Mouse (Mus musculus): Measurements from ENCODE around the gene Ntan1. TPM values are rescaled to one million over a fixed set of nuclear protein-coding genes. Genes with fewer than 3 reads are reported as not detected.
"Not testable (repeated sequence)": the region's sequence is repeated elsewhere in the genome, so short reads cannot be mapped to it uniquely, and the experiment has no call there.

The Ntan1 gene
- polyA plus RNA-seq, 1 experiment from 2014 or later: 162 TPM

GRCm38 (mm10) chr16:13853886-13854285 lies 35.2 kb downstream of the Ntan1 start:
- peaks cover 69% of the 10 kb centered on the region for H3K36me3 ChIP-seq (ENCODE audit: control insufficient read depth, insufficient read depth, low read length)

GRCm38 (mm10) chr16:13866076-13866475 lies 47.4 kb downstream of the Ntan1 start:
- Histone ChIP-seq H3K36me3 (ENCODE audit: control insufficient read depth, insufficient read depth, low read length) (peaks cover 32% of the 10 kb centered on the region), H3K4me1 (ENCODE audit: control insufficient read depth in 2 of 2, insufficient read depth in 2 of 2, low read length in 2 of 2) (peaks cover 0 to 2% of the 10 kb centered on the region in 2 experiments; a peak in 1 of 4 replicates), H3K9ac (ENCODE audit: low read length) (no peak overlapping the region), H3K4me2 (ENCODE audit: low read length) (no peak overlapping the region), H3K27ac (replicated peaks in 1 of 2; ENCODE audit: control insufficient read depth in 1 of 2, insufficient read depth in 1 of 2, low read depth in 2 of 2, low read length in 2 of 2) (no peak overlapping the region), H3K27me3 (ENCODE audit: control insufficient read depth, insufficient read depth, low read length) (no peaks in the 10 kb centered on the region), H3K9me3 (ENCODE audit: control insufficient read depth, low read length) (no peaks in the 10 kb centered on the region), H3K4me3 (ENCODE audit: control insufficient read depth in 1 of 2, insufficient read depth in 1 of 2, low read depth in 1 of 2, low read length in 2 of 2) (no peak overlapping the region)
- ATAC-seq (ENCODE audit: insufficient number of reproducible peaks, insufficient read depth, low FRiP score, low read depth): no peak
- 70% methylated on average over 4 of the region's 4 CpGs for WGBS

More at GRCm38 (mm10) chr16:13853886-13854285, 35.2 kb downstream of the Ntan1 start:
- WGBS: 96% methylated on average over 4 of the region's 4 CpGs
- no peak overlapping the region for H3K9ac ChIP-seq (ENCODE audit: low read length)
- H3K4me3 ChIP-seq (ENCODE audit: control insufficient read depth in 1 of 2, insufficient read depth in 1 of 2, low read depth in 1 of 2, low read length in 2 of 2): no peak overlapping the region
- no peaks in the 10 kb centered on the region for H3K27me3 ChIP-seq (ENCODE audit: control insufficient read depth, insufficient read depth, low read length)
- no peaks in the 10 kb centered on the region for H3K9me3 ChIP-seq (ENCODE audit: control insufficient read depth, low read length)
- no peak overlapping the region for H3K4me2 ChIP-seq (ENCODE audit: low read length)
- no peaks in the 10 kb centered on the region for H3K4me1 ChIP-seq (ENCODE audit: control insufficient read depth in 2 of 2, insufficient read depth in 2 of 2, low read length in 2 of 2)
- no peak for ATAC-seq (ENCODE audit: insufficient number of reproducible peaks, insufficient read depth, low FRiP score, low read depth)
- no peak overlapping the region for H3K27ac ChIP-seq (replicated peaks in 1 of 2; ENCODE audit: control insufficient read depth in 1 of 2, insufficient read depth in 1 of 2, low read depth in 2 of 2, low read length in 2 of 2)

- 88% methylated on average over 5 of the region's 5 CpGs for WGBS
These were observed 48.0 kb downstream of the Ntan1 start for GRCm38 (mm10) chr16:13866616-13867015.

GRCm38 (mm10) chr16:13867406-13867805 lies 48.8 kb downstream of the Ntan1 start:
- H3K9ac ChIP-seq (ENCODE audit: low read length); ATAC-seq (ENCODE audit: insufficient number of reproducible peaks, insufficient read depth, low FRiP score, low read depth); H3K4me1 ChIP-seq (ENCODE audit: control insufficient read depth in 2 of 2, insufficient read depth in 2 of 2, low read length in 2 of 2); H3K27me3 ChIP-seq (ENCODE audit: control insufficient read depth, insufficient read depth, low read length); H3K9me3 ChIP-seq (ENCODE audit: control insufficient read depth, low read length): not testable (repeated sequence)
- H3K4me3 ChIP-seq (ENCODE audit: control insufficient read depth in 1 of 2, insufficient read depth in 1 of 2, low read depth in 1 of 2, low read length in 2 of 2): peak overlapping the region in 1 of 2 experiments; percentile 38; a peak in 1 of 4 replicates
- H3K4me2 ChIP-seq (ENCODE audit: low read length): peak overlapping the region; percentile 59
- 26% methylated on average over 5 of the region's 5 CpGs for WGBS
- H3K36me3 ChIP-seq (ENCODE audit: control insufficient read depth, insufficient read depth, low read length): peaks cover 38% of the 10 kb centered on the region
- peak overlapping the region in 1 of 2 experiments; percentile 55; a peak in 1 of 4 replicates for H3K27ac ChIP-seq (replicated peaks in 1 of 2; ENCODE audit: control insufficient read depth in 1 of 2, insufficient read depth in 1 of 2, low read depth in 2 of 2, low read length in 2 of 2)

More at GRCm38 (mm10) chr16:13866616-13867015, 48.0 kb downstream of the Ntan1 start:
- no peak for ATAC-seq (ENCODE audit: insufficient number of reproducible peaks, insufficient read depth, low FRiP score, low read depth)
- Histone ChIP-seq H3K9me3 (ENCODE audit: control insufficient read depth, low read length) (no peaks in the 10 kb centered on the region), H3K4me1 (ENCODE audit: control insufficient read depth in 2 of 2, insufficient read depth in 2 of 2, low read length in 2 of 2) (peaks cover 0 to 2% of the 10 kb centered on the region in 2 experiments; a peak in 1 of 4 replicates), H3K36me3 (ENCODE audit: control insufficient read depth, insufficient read depth, low read length) (peaks cover 36% of the 10 kb centered on the region), H3K27ac (replicated peaks in 1 of 2; ENCODE audit: control insufficient read depth in 1 of 2, insufficient read depth in 1 of 2, low read depth in 2 of 2, low read length in 2 of 2) (no peak overlapping the region), H3K4me3 (ENCODE audit: control insufficient read depth in 1 of 2, insufficient read depth in 1 of 2, low read depth in 1 of 2, low read length in 2 of 2) (no peak overlapping the region), H3K4me2 (ENCODE audit: low read length) (no peak overlapping the region), H3K9ac (ENCODE audit: low read length) (no peak overlapping the region), H3K27me3 (ENCODE audit: control insufficient read depth, insufficient read depth, low read length) (no peaks in the 10 kb centered on the region)

GRCm38 (mm10) chr16:13867910-13868514 lies 49.4 kb downstream of the Ntan1 start:
- Histone ChIP-seq H3K36me3 (ENCODE audit: control insufficient read depth, insufficient read depth, low read length) (peaks cover 37% of the 10 kb centered on the region), H3K4me2 (ENCODE audit: low read length) (peak overlapping the region; percentile 59), H3K9me3 (ENCODE audit: control insufficient read depth, low read length) (no peaks in the 10 kb centered on the region), H3K4me1 (ENCODE audit: control insufficient read depth in 2 of 2, insufficient read depth in 2 of 2, low read length in 2 of 2) (peaks cover 0 to 2% of the 10 kb centered on the region in 2 experiments; a peak in 1 of 4 replicates), H3K27ac (replicated peaks in 1 of 2; ENCODE audit: control insufficient read depth in 1 of 2, insufficient read depth in 1 of 2, low read depth in 2 of 2, low read length in 2 of 2) (peak overlapping the region in 1 of 2 experiments; percentile 55; a peak in 1 of 4 replicates), H3K4me3 (ENCODE audit: control insufficient read depth in 1 of 2, insufficient read depth in 1 of 2, low read depth in 1 of 2, low read length in 2 of 2) (peak overlapping the region; percentile 36 to 38), H3K9ac (ENCODE audit: low read length) (peak overlapping the region; percentile 58), H3K27me3 (ENCODE audit: control insufficient read depth, insufficient read depth, low read length) (no peaks in the 10 kb centered on the region)
- peak; percentile 64 for ATAC-seq (ENCODE audit: insufficient number of reproducible peaks, insufficient read depth, low FRiP score, low read depth)
- 16% methylated on average over 42 of the region's 42 CpGs for WGBS

GRCm38 (mm10) chr16:13875483-13875882 lies 56.8 kb downstream of the Ntan1 start:
- ATAC-seq (ENCODE audit: insufficient number of reproducible peaks, insufficient read depth, low FRiP score, low read depth): no peak
- peak overlapping the region; percentile 54 to 60; a peak in 2 of 4 replicates for H3K27ac ChIP-seq (replicated peaks in 1 of 2; ENCODE audit: control insufficient read depth in 1 of 2, insufficient read depth in 1 of 2, low read depth in 2 of 2, low read length in 2 of 2)
- 0 out of 2 replicates have a peak overlapping the region, but pooled peaks have one; percentile 12 for H3K4me2 ChIP-seq (ENCODE audit: low read length)
- no peak overlapping the region for H3K4me3 ChIP-seq (ENCODE audit: control insufficient read depth in 1 of 2, insufficient read depth in 1 of 2, low read depth in 1 of 2, low read length in 2 of 2)
- no peaks in the 10 kb centered on the region for H3K27me3 ChIP-seq (ENCODE audit: control insufficient read depth, insufficient read depth, low read length)
- 51% methylated on average over 4 of the region's 4 CpGs for WGBS
- peaks cover 53% of the 10 kb centered on the region for H3K36me3 ChIP-seq (ENCODE audit: control insufficient read depth, insufficient read depth, low read length)
- H3K4me1 ChIP-seq (ENCODE audit: control insufficient read depth in 2 of 2, insufficient read depth in 2 of 2, low read length in 2 of 2): no peaks in the 10 kb centered on the region; a peak in 1 of 4 replicates
- no peak overlapping the region for H3K9ac ChIP-seq (ENCODE audit: low read length)
- no peaks in the 10 kb centered on the region for H3K9me3 ChIP-seq (ENCODE audit: control insufficient read depth, low read length)

GRCm38 (mm10) chr16:13883094-13883774 lies 64.6 kb downstream of the Ntan1 start:
- H3K9me3 ChIP-seq (ENCODE audit: control insufficient read depth, low read length): no peaks in the 10 kb centered on the region
- H3K4me3 ChIP-seq (ENCODE audit: control insufficient read depth in 1 of 2, insufficient read depth in 1 of 2, low read depth in 1 of 2, low read length in 2 of 2): no peak overlapping the region
- WGBS: 58% methylated on average over 3 of the region's 3 CpGs
- H3K27ac ChIP-seq (replicated peaks in 1 of 2; ENCODE audit: control insufficient read depth in 1 of 2, insufficient read depth in 1 of 2, low read depth in 2 of 2, low read length in 2 of 2): no peak overlapping the region; a peak in 1 of 4 replicates
- H3K9ac ChIP-seq (ENCODE audit: low read length): no peak overlapping the region
- H3K4me2 ChIP-seq (ENCODE audit: low read length): no peak overlapping the region
- H3K4me1 ChIP-seq (ENCODE audit: control insufficient read depth in 2 of 2, insufficient read depth in 2 of 2, low read length in 2 of 2): no peaks in the 10 kb centered on the region
- no peaks in the 10 kb centered on the region for H3K27me3 ChIP-seq (ENCODE audit: control insufficient read depth, insufficient read depth, low read length)
- no peak for ATAC-seq (ENCODE audit: insufficient number of reproducible peaks, insufficient read depth, low FRiP score, low read depth)
- peaks cover 33% of the 10 kb centered on the region for H3K36me3 ChIP-seq (ENCODE audit: control insufficient read depth, insufficient read depth, low read length)

All from heart, embryonic 14.5 days (tissue).